Mouse (Mus musculus) layer of hippocampus, postnatal 10 days (tissue): ENCODE results near the gene Lrrc8c. TPM values are rescaled to one million over a fixed set of nuclear protein-coding genes. Genes with fewer than 3 reads are reported as not detected.

Source experiments
- DNase-seq, 2 experiments: peaks; one replicate each; pipeline ENCODE4 v3.0.0; 2021; ENCODE audit warnings: low spot score in 2 of 2
- total RNA-seq, 2 experiments: library from RNA; stranded (reverse); gene quantifications; 2 replicates each; pipeline ENCODE4 v1.2.3; 2021

Gene Lrrc8c
- total RNA-seq, 2 experiments from 2014 or later = 24.6 to 26.1 TPM

- DNase-seq = no peak
These were observed 73.2 kb downstream of the Lrrc8c start for GRCm38 (mm10) chr5:105592396-105592795.

GRCm38 (mm10) chr5:105593630-105594029 is 74.4 kb downstream of the Lrrc8c start:
- no peak for DNase-seq

- DNase-seq = no peak
These were observed 79.7 kb downstream of the Lrrc8c start for GRCm38 (mm10) chr5:105598866-105599265.

GRCm38 (mm10) chr5:105599315-105599714 is 80.1 kb downstream of the Lrrc8c start:
- DNase-seq = no peak

GRCm38 (mm10) chr5:105600998-105601397 is 81.8 kb downstream of the Lrrc8c start:
- DNase-seq = no peak

- DNase-seq = peak in 1 of 2 experiments; percentile 13
These were observed 83.4 kb downstream of the Lrrc8c start for GRCm38 (mm10) chr5:105602585-105602984.

GRCm38 (mm10) chr5:105605736-105606135 is 86.5 kb downstream of the Lrrc8c start:
- DNase-seq = no peak

GRCm38 (mm10) chr5:105609683-105610082 is 90.5 kb downstream of the Lrrc8c start:
- no peak for DNase-seq

- DNase-seq = no peak
These were observed 93.8 kb downstream of the Lrrc8c start for GRCm38 (mm10) chr5:105613002-105613401.

GRCm38 (mm10) chr5:105614000-105614399 is 94.8 kb downstream of the Lrrc8c start:
- no peak for DNase-seq

- no peak for DNase-seq
These were observed 95.7 kb downstream of the Lrrc8c start for GRCm38 (mm10) chr5:105614682-105615434.

GRCm38 (mm10) chr5:105615871-105616454 is 96.8 kb downstream of the Lrrc8c start:
- DNase-seq = no peak

- no peak for DNase-seq
These were observed 97.3 kb downstream of the Lrrc8c start for GRCm38 (mm10) chr5:105616538-105616937.

- no peak for DNase-seq
These were observed 99.3 kb downstream of the Lrrc8c start for GRCm38 (mm10) chr5:105618510-105618909.

GRCm38 (mm10) chr5:105619666-105620065 is 100.5 kb downstream of the Lrrc8c start:
- DNase-seq = no peak

GRCm38 (mm10) chr5:105620505-105621116 is 101.4 kb downstream of the Lrrc8c start:
- no peak for DNase-seq

GRCm38 (mm10) chr5:105623074-105623713 is 104.0 kb downstream of the Lrrc8c start:
- DNase-seq = no peak

- DNase-seq = no peak
These were observed 105.1 kb downstream of the Lrrc8c start for GRCm38 (mm10) chr5:105624257-105624656.

- no peak for DNase-seq
These were observed 106.4 kb downstream of the Lrrc8c start for GRCm38 (mm10) chr5:105625504-105626150.

GRCm38 (mm10) chr5:105626355-105626754 is 107.2 kb downstream of the Lrrc8c start:
- DNase-seq = no peak

- no peak for DNase-seq
These were observed 107.9 kb downstream of the Lrrc8c start for GRCm38 (mm10) chr5:105627093-105627492.
